Mouse (Mus musculus) neural tube, embryonic 13.5 days (tissue): Measurements from ENCODE around the gene Gpc6. TPM values are rescaled to one million over a fixed set of nuclear protein-coding genes. Genes with fewer than 3 reads are reported as not detected.

Experiments used
- ATAC-seq: fragments of 200-750 bp; cut with Nextera tagmentation; 2 replicates; pipeline ENCODE4 v1.8.0; 2017; ENCODE audit warnings: low read depth, mild to moderate bottlenecking, moderate TSS enrichment, moderate library complexity
- H3K27ac ChIP-seq: fragments of 300-500 bp; sonication (generic); replicated peaks from 2 replicates; pipeline ENCODE4 v1.5.1; 2015; ENCODE audit warnings: moderate library complexity, mild to moderate bottlenecking, inconsistent platforms
- H3K27me3 ChIP-seq: fragments of 300-500 bp; sonication (generic); 2 replicates; pipeline ENCODE4 v1.6.1; 2015; ENCODE audit warnings: mild to moderate bottlenecking, inconsistent platforms
- H3K36me3 ChIP-seq: fragments of 300-500 bp; sonication (generic); 2 replicates; pipeline ENCODE4 v1.6.1; 2015; ENCODE audit warnings: mild to moderate bottlenecking, inconsistent platforms
- H3K4me1 ChIP-seq: fragments of 300-500 bp; sonication (generic); replicated peaks from 2 replicates; pipeline ENCODE4 v1.6.1; 2015; ENCODE audit warnings: inconsistent platforms
- H3K4me2 ChIP-seq: fragments of 300-500 bp; sonication (generic); 2 replicates; pipeline ENCODE4 v1.6.1; 2015; ENCODE audit warnings: inconsistent platforms, mild to moderate bottlenecking, moderate library complexity
- H3K4me3 ChIP-seq: fragments of 300-500 bp; sonication (generic); 2 replicates; pipeline ENCODE4 v1.5.1; 2015; ENCODE audit warnings: mild to moderate bottlenecking, inconsistent platforms
- H3K9ac ChIP-seq: fragments of 300-500 bp; sonication (generic); 2 replicates; pipeline ENCODE4 v1.6.1; 2015; ENCODE audit warnings: moderate library complexity, mild to moderate bottlenecking, inconsistent platforms
- H3K9me3 ChIP-seq: fragments of 300-500 bp; sonication (generic); 2 replicates; pipeline ENCODE4 v1.6.1; 2016; ENCODE audit warnings: inconsistent platforms
- WGBS: fragments of 180-500 bp; shearing (Covaris S2); methylation state at CpG from one replicate; pipeline ENCODE4 v1.1.7; 2015; 5-methylcytosine and 5-hydroxymethylcytosine counted together
- polyA plus RNA-seq: library from polyadenylated mRNA; unstranded; fragments of >200 nt; fragmentation: Nextera tagmentation; extraction: Ambion mirVana; gene quantifications from 2 replicates; pipeline ENCODE4 v1.2.1, GENCODE M21; 2015

Gpc6 gene
- polyA plus RNA-seq, 1 experiment from 2014 or later: 22.1 TPM

GRCm38 (mm10) chr14:116964837-116965236 lies 39.7 kb downstream of the Gpc6 start:
- Histone ChIP-seq H3K36me3 (no peaks in the 10 kb centered on the region), H3K9me3 (no peaks in the 10 kb centered on the region), H3K4me3 (no peak overlapping the region), H3K4me1 (no peaks in the 10 kb centered on the region), H3K4me2 (no peak overlapping the region), H3K9ac (no peak overlapping the region), H3K27ac (no peak overlapping the region), H3K27me3 (no peaks in the 10 kb centered on the region)
- ATAC-seq: no peak
- 73% methylated on average over 6 of the region's 6 CpGs for WGBS

- no peak for ATAC-seq
- WGBS: 96% methylated on average over 3 of the region's 3 CpGs
These were observed 49.6 kb downstream of the Gpc6 start for GRCm38 (mm10) chr14:116974708-116975107.

GRCm38 (mm10) chr14:116975224-116975623 lies 50.1 kb downstream of the Gpc6 start:
- Histone ChIP-seq H3K4me2 (no peak overlapping the region), H3K4me3 (no peak overlapping the region), H3K9ac (no peak overlapping the region), H3K27ac (no peak overlapping the region), H3K9me3 (no peaks in the 10 kb centered on the region), H3K27me3 (no peaks in the 10 kb centered on the region), H3K4me1 (no peaks in the 10 kb centered on the region), H3K36me3 (no peaks in the 10 kb centered on the region)
- no peak for ATAC-seq
- 87% methylated on average over 4 of the region's 4 CpGs for WGBS

More at GRCm38 (mm10) chr14:116974708-116975107, 49.6 kb downstream of the Gpc6 start:
- H3K36me3 ChIP-seq: no peaks in the 10 kb centered on the region
- no peaks in the 10 kb centered on the region for H3K9me3 ChIP-seq
- no peaks in the 10 kb centered on the region for H3K4me1 ChIP-seq
- H3K4me3 ChIP-seq: no peak overlapping the region
- no peak overlapping the region for H3K4me2 ChIP-seq
- H3K27ac ChIP-seq: no peak overlapping the region
- H3K27me3 ChIP-seq: no peaks in the 10 kb centered on the region
- no peak overlapping the region for H3K9ac ChIP-seq

GRCm38 (mm10) chr14:116977259-116977658 lies 52.1 kb downstream of the Gpc6 start:
- H3K9me3 ChIP-seq: no peaks in the 10 kb centered on the region
- 95% methylated on average over 2 of the region's 2 CpGs for WGBS
- ATAC-seq: no peak
- no peaks in the 10 kb centered on the region for H3K36me3 ChIP-seq
- H3K4me2 ChIP-seq: no peak overlapping the region
- no peak overlapping the region for H3K9ac ChIP-seq
- H3K4me1 ChIP-seq: no peaks in the 10 kb centered on the region
- no peaks in the 10 kb centered on the region for H3K27me3 ChIP-seq
- H3K4me3 ChIP-seq: no peak overlapping the region
- no peak overlapping the region for H3K27ac ChIP-seq

- 92% methylated on average over 10 of the region's 10 CpGs for WGBS
- ATAC-seq: no peak
These were observed 54.7 kb downstream of the Gpc6 start for GRCm38 (mm10) chr14:116979714-116980382.

GRCm38 (mm10) chr14:116981711-116982110 lies 56.6 kb downstream of the Gpc6 start:
- Histone ChIP-seq H3K4me3 (no peak overlapping the region), H3K27ac (no peak overlapping the region), H3K9ac (no peak overlapping the region), H3K36me3 (no peaks in the 10 kb centered on the region), H3K4me2 (no peak overlapping the region), H3K27me3 (no peaks in the 10 kb centered on the region), H3K9me3 (no peaks in the 10 kb centered on the region), H3K4me1 (no peaks in the 10 kb centered on the region)
- no peak for ATAC-seq
- WGBS: 86% methylated on average over 4 of the region's 4 CpGs

More at GRCm38 (mm10) chr14:116979714-116980382, 54.7 kb downstream of the Gpc6 start:
- H3K27me3 ChIP-seq: no peaks in the 10 kb centered on the region
- H3K9me3 ChIP-seq: no peaks in the 10 kb centered on the region
- no peak overlapping the region for H3K4me2 ChIP-seq
- no peaks in the 10 kb centered on the region for H3K4me1 ChIP-seq
- no peak overlapping the region for H3K27ac ChIP-seq
- H3K9ac ChIP-seq: no peak overlapping the region
- no peak overlapping the region for H3K4me3 ChIP-seq
- no peaks in the 10 kb centered on the region for H3K36me3 ChIP-seq

GRCm38 (mm10) chr14:116987341-116987740 lies 62.2 kb downstream of the Gpc6 start:
- peaks cover 6% of the 10 kb centered on the region for H3K36me3 ChIP-seq
- no peaks in the 10 kb centered on the region for H3K4me1 ChIP-seq
- ATAC-seq: no peak
- 86% methylated on average over 3 of the region's 3 CpGs for WGBS
- no peak overlapping the region for H3K4me2 ChIP-seq
- H3K27me3 ChIP-seq: no peaks in the 10 kb centered on the region
- H3K9me3 ChIP-seq: peaks cover 7% of the 10 kb centered on the region; the same call in 1 of the 2 replicates
- H3K9ac ChIP-seq: no peak overlapping the region
- H3K27ac ChIP-seq: no peak overlapping the region
- H3K4me3 ChIP-seq: no peak overlapping the region

GRCm38 (mm10) chr14:117000376-117000775 lies 75.3 kb downstream of the Gpc6 start:
- Histone ChIP-seq H3K9me3 (no peaks in the 10 kb centered on the region), H3K27ac (no peak overlapping the region), H3K4me1 (no peaks in the 10 kb centered on the region), H3K4me2 (no peak overlapping the region), H3K9ac (no peak overlapping the region), H3K4me3 (no peak overlapping the region), H3K36me3 (no peaks in the 10 kb centered on the region), H3K27me3 (no peaks in the 10 kb centered on the region)
- no peak for ATAC-seq
- 87% methylated on average over 1 of the region's 1 CpGs for WGBS

- H3K9ac ChIP-seq: no peak overlapping the region
- H3K27me3 ChIP-seq: no peaks in the 10 kb centered on the region
- ATAC-seq: no peak
- no peaks in the 10 kb centered on the region for H3K9me3 ChIP-seq
- no peak overlapping the region for H3K4me2 ChIP-seq
- no peaks in the 10 kb centered on the region for H3K4me1 ChIP-seq
- H3K36me3 ChIP-seq: no peaks in the 10 kb centered on the region
- H3K4me3 ChIP-seq: no peak overlapping the region
- 70% methylated on average over 8 of the region's 8 CpGs for WGBS
- no peak overlapping the region for H3K27ac ChIP-seq
These were observed 77.2 kb downstream of the Gpc6 start for GRCm38 (mm10) chr14:117002313-117002712.

- Histone ChIP-seq H3K9me3 (no peaks in the 10 kb centered on the region), H3K27ac (no peak overlapping the region), H3K36me3 (no peaks in the 10 kb centered on the region), H3K4me1 (peaks cover 13% of the 10 kb centered on the region), H3K27me3 (no peaks in the 10 kb centered on the region), H3K9ac (no peak overlapping the region), H3K4me3 (no peak overlapping the region), H3K4me2 (no peak overlapping the region)
- WGBS: 76% methylated on average over 3 of the region's 3 CpGs
- no peak for ATAC-seq
These were observed 83.7 kb downstream of the Gpc6 start for GRCm38 (mm10) chr14:117008781-117009180.

GRCm38 (mm10) chr14:117012969-117013368 lies 87.9 kb downstream of the Gpc6 start:
- H3K4me3 ChIP-seq: no peak overlapping the region
- peaks cover 18% of the 10 kb centered on the region for H3K4me1 ChIP-seq
- H3K36me3 ChIP-seq: no peaks in the 10 kb centered on the region
- H3K9ac ChIP-seq: no peak overlapping the region
- H3K9me3 ChIP-seq: no peaks in the 10 kb centered on the region
- no peak overlapping the region for H3K27ac ChIP-seq
- no peaks in the 10 kb centered on the region for H3K27me3 ChIP-seq
- H3K4me2 ChIP-seq: no peak overlapping the region
- 18% methylated on average over 1 of the region's 1 CpGs for WGBS
- ATAC-seq: peak; percentile 50

- H3K36me3 ChIP-seq: no peaks in the 10 kb centered on the region
- H3K9me3 ChIP-seq: no peaks in the 10 kb centered on the region
- H3K4me2 ChIP-seq: no peak overlapping the region
- no peak for ATAC-seq
- H3K27me3 ChIP-seq: no peaks in the 10 kb centered on the region
- no peak overlapping the region for H3K9ac ChIP-seq
- 19% methylated on average over 3 of the region's 3 CpGs for WGBS
- H3K4me1 ChIP-seq: peaks cover 21% of the 10 kb centered on the region
- H3K4me3 ChIP-seq: no peak overlapping the region
- H3K27ac ChIP-seq: no peak overlapping the region
These were observed 88.5 kb downstream of the Gpc6 start for GRCm38 (mm10) chr14:117013554-117014117.
